Mouse (Mus musculus): Measurements from ENCODE around the gene Dst. TPM values are rescaled to one million over a fixed set of nuclear protein-coding genes. Genes with fewer than 3 reads are reported as not detected.

The Dst gene
- total RNA-seq (2012; rRNA removed) (0.08 and 0.10 TPM in 2 replicates), polyA plus RNA-seq (2012; ENCODE audit: insufficient read depth in 1 of 2, insufficient read length in 2 of 2, low read depth in 1 of 2, low replicate concordance in 2 of 2, missing spikeins in 1 of 2) (under 1 TPM in 1 of 2 experiments, not detected in 1; 0.60 TPM)

DNA sequence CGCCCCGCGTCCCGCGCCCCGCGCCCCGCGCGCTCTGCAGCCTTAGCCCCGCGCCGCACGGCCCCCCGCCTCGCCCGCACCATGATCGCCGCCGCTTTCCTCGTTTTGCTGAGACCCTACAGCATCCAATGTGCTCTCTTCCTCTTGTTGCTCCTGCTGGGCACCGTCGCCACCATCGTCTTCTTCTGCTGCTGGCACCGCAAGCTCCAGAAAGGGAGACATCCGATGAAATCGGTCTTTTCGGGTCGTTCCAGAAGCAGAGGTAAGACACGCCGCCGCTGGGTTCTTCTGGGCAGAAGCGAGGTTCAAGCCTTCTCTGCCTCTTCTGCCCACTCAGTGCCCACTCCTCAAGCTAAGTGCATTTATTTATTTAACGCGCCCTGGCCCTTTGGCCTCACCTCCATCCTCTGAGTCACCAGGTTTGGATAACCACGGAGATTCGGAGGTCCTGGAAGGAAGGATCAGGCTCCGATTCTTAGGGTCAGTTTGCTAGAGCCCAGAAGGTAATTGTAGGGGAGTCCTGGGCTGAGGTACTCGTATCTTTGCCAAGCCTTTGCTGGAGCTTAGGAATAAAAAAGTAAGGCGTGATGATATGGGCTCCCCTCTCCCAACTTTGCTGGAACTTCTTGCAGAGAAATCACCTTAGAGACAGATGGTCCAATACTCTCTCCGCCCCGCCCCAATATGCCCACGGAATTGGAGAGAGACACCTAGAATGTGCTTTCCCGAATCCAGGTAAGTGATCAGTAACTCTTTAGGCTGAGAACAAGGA, at the start of gene Dst:
Gene Dst, plus strand, starts transcription at position 35 of the 772 bp plus-strand sequence.
- no peaks in the 10 kb centered on the region for H3K9me3 ChIP-seq (replicated peaks; ENCODE audit: insufficient read depth, low read length)
- no peak within 1 kb of the TSS for H3K4me3 ChIP-seq (ENCODE audit: control insufficient read depth in 1 of 2, insufficient read depth in 1 of 2, low read depth in 2 of 2, low read length in 2 of 2)
- no peaks in the 10 kb centered on the region for H3K27me3 ChIP-seq (ENCODE audit: control insufficient read depth in 1 of 2, insufficient read depth in 2 of 2, low read length in 2 of 2)

DNA sequence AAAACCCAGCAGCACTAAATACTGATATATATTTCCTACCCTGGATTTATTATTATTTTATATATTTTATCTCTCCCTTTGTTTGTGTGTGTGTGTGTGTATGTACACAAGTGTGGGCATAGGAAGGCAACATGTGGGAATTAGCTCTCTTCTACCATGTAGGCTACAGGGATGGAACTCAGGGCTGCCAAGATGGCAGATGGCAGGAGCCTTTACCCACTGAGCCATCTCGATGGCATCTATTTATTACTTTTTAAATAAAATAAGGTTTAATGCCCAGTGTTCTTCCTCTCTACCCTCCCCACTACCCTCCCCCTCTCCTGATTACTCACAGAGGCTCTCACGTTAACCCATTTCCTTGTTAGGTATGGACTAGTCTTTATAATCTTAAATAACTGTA, 39.0 kb upstream of the Dst start:
- Histone ChIP-seq H3K4me3 (ENCODE audit: control insufficient read depth in 1 of 2, insufficient read depth in 1 of 2, low read depth in 2 of 2, low read length in 2 of 2) (no peak overlapping the region), H3K27me3 (ENCODE audit: control insufficient read depth in 1 of 2, insufficient read depth in 2 of 2, low read length in 2 of 2) (no peaks in the 10 kb centered on the region; a peak in 1 of 4 replicates), H3K9me3 (replicated peaks; ENCODE audit: insufficient read depth, low read length) (no peaks in the 10 kb centered on the region), H3K79me2 (ENCODE audit: control insufficient read depth, insufficient read depth, low read length, poor library complexity) (no peaks in the 10 kb centered on the region), H3K27ac (ENCODE audit: control insufficient read depth, low read depth, low read length) (no peak overlapping the region), H3K36me3 (ENCODE audit: control insufficient read depth in 1 of 2, insufficient read depth in 2 of 2, low read length in 2 of 2) (no peaks in the 10 kb centered on the region), H3K4me1 (ENCODE audit: control insufficient read depth in 1 of 2, insufficient read depth in 2 of 2, low read length in 2 of 2) (no peaks in the 10 kb centered on the region), H3K9ac (ENCODE audit: control insufficient read depth, low read depth, low read length, poor library complexity, severe bottlenecking) (no peak overlapping the region)
- no peak for DNase-seq (ENCODE audit: low read depth, low spot score)
- no peak for TF ChIP-seq ZMIZ1 (IDR thresholded peaks at IDR 0.05; ENCODE audit: low read depth, low read length)
- no peak for TF ChIP-seq MAFK (IDR thresholded peaks at IDR 0.05; ENCODE audit: borderline replicate concordance, low read depth, low read length)
- no peak for TF ChIP-seq SMC3 (IDR thresholded peaks at IDR 0.05; ENCODE audit: low read depth, low read length)
- TF ChIP-seq GATA1 (IDR thresholded peaks at IDR 0.05; ENCODE audit: low read depth, low read length) = no peak
- TF ChIP-seq UBTF (IDR thresholded peaks at IDR 0.05; ENCODE audit: borderline replicate concordance, insufficient read depth, low read depth, low read length) = no peak
- TF ChIP-seq USF2 (IDR thresholded peaks at IDR 0.05; ENCODE audit: borderline replicate concordance in 1 of 2, insufficient read depth in 1 of 2, low read depth in 1 of 2, low read length in 2 of 2) = no peak
- TF ChIP-seq BHLHE40 (IDR thresholded peaks at IDR 0.05; ENCODE audit: borderline replicate concordance, low read depth, low read length) = no peak
- TF ChIP-seq ELF1 (IDR thresholded peaks at IDR 0.05; ENCODE audit: low read depth, low read length) = no peak
- no peak for TF ChIP-seq TBP (IDR thresholded peaks at IDR 0.05; ENCODE audit: low read depth, low read length)
- no peak for TF ChIP-seq MAX (IDR thresholded peaks at IDR 0.05; ENCODE audit: low read length)
- no peak for TF ChIP-seq RAD21 (IDR thresholded peaks at IDR 0.05; ENCODE audit: low read depth, low read length)
- TF ChIP-seq ETS1 (IDR thresholded peaks at IDR 0.05; ENCODE audit: low read depth, low read length) = no peak
- TF ChIP-seq E2F4 (IDR thresholded peaks at IDR 0.05; ENCODE audit: borderline replicate concordance, low read depth, low read length) = no peak
- no peak for TF ChIP-seq MAZ (IDR thresholded peaks at IDR 0.05; ENCODE audit: low read depth, low read length)
- no peak for TF ChIP-seq TAL1 (IDR thresholded peaks at IDR 0.05; ENCODE audit: low read length)
- no peak for TF ChIP-seq POLR2AphosphoS5 (IDR thresholded peaks at IDR 0.05; ENCODE audit: borderline replicate concordance, low read depth, low read length)
- TF ChIP-seq CHD2 (IDR thresholded peaks at IDR 0.05; ENCODE audit: low read length) = no peak
- TF ChIP-seq USF1 (IDR thresholded peaks at IDR 0.05; ENCODE audit: low read depth, low read length) = no peak
- TF ChIP-seq JUND (IDR thresholded peaks at IDR 0.05; ENCODE audit: low read depth, low read length) = no peak
- TF ChIP-seq RCOR1 (IDR thresholded peaks at IDR 0.05; ENCODE audit: low read depth, low read length) = no peak

More for the DNA sequence above, at the start of gene Dst:
- Histone ChIP-seq H3K9ac (ENCODE audit: control insufficient read depth, low read depth, low read length, poor library complexity, severe bottlenecking) (no peak within 1 kb of the TSS), H3K4me1 (ENCODE audit: control insufficient read depth in 1 of 2, insufficient read depth in 2 of 2, low read length in 2 of 2) (no peaks in the 10 kb centered on the region), H3K36me3 (ENCODE audit: control insufficient read depth in 1 of 2, insufficient read depth in 2 of 2, low read length in 2 of 2) (no peaks in the 10 kb centered on the region), H3K27ac (ENCODE audit: control insufficient read depth, low read depth, low read length) (no peak within 1 kb of the TSS), H3K79me2 (ENCODE audit: control insufficient read depth, insufficient read depth, low read length, poor library complexity) (no peaks in the 10 kb centered on the region)
- no peak for TF ChIP-seq MXI1 (IDR thresholded peaks at IDR 0.05; ENCODE audit: low read depth, low read length)
- TF ChIP-seq MAX (IDR thresholded peaks at IDR 0.05; ENCODE audit: low read length) = no peak
- TF ChIP-seq NRF1 (IDR thresholded peaks at IDR 0.05; ENCODE audit: insufficient read depth, low read depth, low read length, poor library complexity, severe bottlenecking) = no peak
- TF ChIP-seq POLR2AphosphoS5 (IDR thresholded peaks at IDR 0.05; ENCODE audit: borderline replicate concordance, low read depth, low read length) = no peak
- no peak for TF ChIP-seq ZNF384 (IDR thresholded peaks at IDR 0.05; ENCODE audit: low read depth, low read length)
- no peak for TF ChIP-seq USF1 (IDR thresholded peaks at IDR 0.05; ENCODE audit: low read depth, low read length)
- TF ChIP-seq BHLHE40 (IDR thresholded peaks at IDR 0.05; ENCODE audit: borderline replicate concordance, low read depth, low read length) = no peak
- TF ChIP-seq GATA1 (IDR thresholded peaks at IDR 0.05; ENCODE audit: low read depth, low read length) = no peak
- no peak for TF ChIP-seq RAD21 (IDR thresholded peaks at IDR 0.05; ENCODE audit: low read depth, low read length)
- TF ChIP-seq KAT2A (conservative IDR thresholded peaks at IDR 0.05; ENCODE audit: low read depth, low read length) = no peak
- no peak for TF ChIP-seq JUND (IDR thresholded peaks at IDR 0.05; ENCODE audit: low read depth, low read length)
- no peak for TF ChIP-seq MAFK (IDR thresholded peaks at IDR 0.05; ENCODE audit: borderline replicate concordance, low read depth, low read length)
- no peak for TF ChIP-seq ZC3H11A (IDR thresholded peaks at IDR 0.05; ENCODE audit: low read depth, low read length)
- no peak for TF ChIP-seq MEF2A (IDR thresholded peaks at IDR 0.05; ENCODE audit: extremely low read depth, insufficient replicate concordance, low read depth, low read length, poor library complexity, severe bottlenecking)
- no peak for DNase-seq (ENCODE audit: low read depth, low spot score)

Measured in MEL (cell line).